Mouse (Mus musculus): ENCODE data around the gene Hrk. TPM values are rescaled to one million over a fixed set of nuclear protein-coding genes. Genes with fewer than 3 reads are reported as not detected.

The Hrk gene
- polyA plus RNA-seq, 1 experiment from 2014 or later, result not detected

DNA sequence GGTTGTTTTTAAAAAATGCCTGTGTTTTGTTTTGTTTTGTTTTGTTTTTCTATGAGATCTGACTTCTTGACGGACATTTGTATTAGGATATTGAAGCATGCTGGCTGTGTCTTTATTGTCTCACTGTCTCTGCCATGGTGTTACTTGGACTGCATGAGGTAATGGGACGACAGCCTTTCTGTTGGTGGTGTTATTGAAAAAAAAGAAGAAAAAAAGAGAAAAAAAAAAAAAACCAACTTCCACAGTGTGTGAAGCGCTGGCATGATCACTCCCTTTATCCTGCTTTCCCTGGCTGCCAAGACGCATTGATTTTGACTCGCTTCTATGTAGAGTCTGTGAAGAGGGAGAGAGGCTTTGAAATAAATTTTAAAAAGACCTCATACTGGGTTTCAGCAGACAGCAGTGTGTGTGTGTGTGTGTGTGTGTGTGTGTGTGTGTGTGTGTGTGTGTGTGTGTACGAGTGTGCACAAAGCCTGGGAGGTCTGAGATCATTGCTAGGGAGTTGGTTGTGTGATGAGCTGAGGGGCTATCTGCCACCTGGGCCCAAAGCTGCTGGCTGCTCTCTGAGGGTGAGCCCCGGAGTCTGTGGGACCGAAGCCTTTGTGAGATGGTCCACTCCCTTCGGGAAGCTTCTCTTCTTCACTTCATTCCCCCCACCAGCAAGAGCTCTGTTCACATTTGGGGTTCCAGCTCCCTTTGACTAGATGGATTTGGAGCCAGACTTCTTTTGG, 22.6 kb downstream of the Hrk start:
- no peaks in the 10 kb centered on the region; the same call in 1 of the 2 replicates for H3K27me3 ChIP-seq (ENCODE audit: control insufficient read depth, insufficient read depth, low read length)
- no peak for ATAC-seq (ENCODE audit: insufficient number of reproducible peaks, low FRiP score, low TSS enrichment, low read depth)
- 90% methylated on average over 9 of the region's 9 CpGs for WGBS

DNA sequence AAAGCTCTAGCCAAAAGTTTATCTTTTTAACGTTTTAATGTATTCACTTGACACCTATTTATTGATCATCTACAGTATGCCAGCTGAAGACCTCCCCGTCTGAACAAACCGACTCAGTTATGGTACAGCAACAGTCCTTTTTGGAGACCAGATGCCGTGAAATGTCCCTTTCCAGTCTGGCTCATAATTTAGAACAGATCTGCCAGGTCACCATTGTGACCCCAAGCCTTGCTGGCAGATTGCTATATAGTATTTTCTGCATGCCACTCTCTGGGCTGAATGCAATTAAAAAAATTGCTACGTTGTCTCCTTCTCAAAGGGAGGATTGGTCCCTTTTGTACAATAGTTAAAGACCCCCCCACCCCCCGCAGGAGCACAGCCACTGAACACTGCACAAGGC, 23.9 kb downstream of the Hrk start:
- Histone ChIP-seq H3K36me3 (ENCODE audit: control insufficient read depth, insufficient read depth, low read length) (no peaks in the 10 kb centered on the region), H3K27me3 (ENCODE audit: control insufficient read depth, insufficient read depth, low read length) (no peaks in the 10 kb centered on the region; the same call in 1 of the 2 replicates), H3K4me3 (ENCODE audit: low read depth, low read length) (no peak overlapping the region), H3K4me1 (ENCODE audit: control insufficient read depth, insufficient read depth, low read length) (0 out of 2 replicates have a peak, but pooled peaks cover 2% of the 10 kb centered on the region), H3K4me2 (ENCODE audit: low read depth, severe bottlenecking) (no peak overlapping the region), H3K27ac (replicated peaks; ENCODE audit: low read depth, low read length) (no peak overlapping the region), H3K9me3 (ENCODE audit: control insufficient read depth, low read length) (no peaks in the 10 kb centered on the region), H3K9ac (ENCODE audit: low read length) (no peak overlapping the region)
- WGBS, result 30% methylated on average over 6 of the region's 6 CpGs
- DNase-seq (ENCODE audit: low spot score) (peak; percentile 63), ATAC-seq (ENCODE audit: insufficient number of reproducible peaks, low FRiP score, low TSS enrichment, low read depth) (no peak)

More for the DNA sequence above, 22.6 kb downstream of the Hrk start:
- Histone ChIP-seq H3K36me3 (ENCODE audit: control insufficient read depth, insufficient read depth, low read length) (no peaks in the 10 kb centered on the region), H3K4me3 (ENCODE audit: low read depth, low read length) (no peak overlapping the region), H3K9ac (ENCODE audit: low read length) (no peak overlapping the region), H3K4me1 (ENCODE audit: control insufficient read depth, insufficient read depth, low read length) (no peaks in the 10 kb centered on the region), H3K27ac (replicated peaks; ENCODE audit: low read depth, low read length) (no peak overlapping the region), H3K4me2 (ENCODE audit: low read depth, severe bottlenecking) (no peak overlapping the region), H3K9me3 (ENCODE audit: control insufficient read depth, low read length) (no peaks in the 10 kb centered on the region)
- DNase-seq (ENCODE audit: low spot score), result no peak

DNA sequence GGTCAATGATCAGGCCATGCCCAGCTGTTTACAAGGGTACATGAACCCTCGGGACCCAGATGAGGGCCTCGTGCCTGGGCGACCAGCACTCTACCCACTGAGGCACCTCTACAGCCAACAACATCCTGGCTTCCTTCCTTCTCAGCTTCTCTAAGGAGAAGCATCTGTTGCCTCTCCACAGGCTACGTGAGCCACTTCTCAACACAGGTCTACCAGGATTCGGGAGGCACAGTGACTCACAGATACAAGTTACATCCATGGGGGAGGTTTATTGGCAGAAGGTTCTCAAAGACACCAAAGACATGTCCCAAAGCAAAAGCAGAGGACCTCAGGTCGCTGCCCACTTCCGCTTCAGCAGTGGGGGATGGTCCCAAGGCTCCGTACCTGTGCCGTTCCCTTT, 26.0 kb downstream of the Hrk start:
- no peaks in the 10 kb centered on the region for H3K36me3 ChIP-seq (ENCODE audit: control insufficient read depth, insufficient read depth, low read length)
- WGBS, result 74% methylated on average over 9 of the region's 9 CpGs
- no peak overlapping the region for H3K9ac ChIP-seq (ENCODE audit: low read length)
- ATAC-seq (ENCODE audit: insufficient number of reproducible peaks, low FRiP score, low TSS enrichment, low read depth) (no peak), DNase-seq (ENCODE audit: low spot score) (no peak)
- no peaks in the 10 kb centered on the region for H3K9me3 ChIP-seq (ENCODE audit: control insufficient read depth, low read length)
- 0 out of 2 replicates have a peak, but pooled peaks cover 2% of the 10 kb centered on the region for H3K4me1 ChIP-seq (ENCODE audit: control insufficient read depth, insufficient read depth, low read length)
- H3K4me2 ChIP-seq (ENCODE audit: low read depth, severe bottlenecking), result no peak overlapping the region
- H3K27ac ChIP-seq (replicated peaks; ENCODE audit: low read depth, low read length), result no peak overlapping the region
- H3K4me3 ChIP-seq (ENCODE audit: low read depth, low read length), result no peak overlapping the region
- no peaks in the 10 kb centered on the region; the same call in 1 of the 2 replicates for H3K27me3 ChIP-seq (ENCODE audit: control insufficient read depth, insufficient read depth, low read length)

DNA sequence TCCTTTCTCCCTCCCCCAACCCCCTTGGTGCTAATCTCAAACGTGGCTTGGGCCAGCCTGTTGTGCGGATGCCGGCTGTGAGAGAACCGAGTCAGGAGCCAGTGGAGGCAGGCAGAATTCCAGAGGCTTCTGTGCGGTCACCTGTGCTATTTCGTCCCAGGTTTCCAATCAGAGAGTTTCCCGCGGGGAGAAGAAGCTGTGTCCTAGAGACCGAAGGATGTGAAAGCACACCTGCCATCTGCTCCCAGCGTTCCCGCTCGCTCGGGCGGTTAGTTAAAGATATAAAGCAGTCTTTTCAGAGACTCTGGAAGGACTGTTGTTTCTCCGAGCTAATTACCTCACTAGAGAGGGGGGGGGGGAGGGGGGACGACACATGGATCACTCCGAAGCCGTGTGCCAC, 27.8 kb downstream of the Hrk start:
- Histone ChIP-seq H3K4me1 (ENCODE audit: control insufficient read depth, insufficient read depth, low read length) (0 out of 2 replicates have a peak, but pooled peaks cover 2% of the 10 kb centered on the region), H3K4me3 (ENCODE audit: low read depth, low read length) (no peak overlapping the region), H3K9ac (ENCODE audit: low read length) (no peak overlapping the region), H3K27ac (replicated peaks; ENCODE audit: low read depth, low read length) (no peak overlapping the region), H3K27me3 (ENCODE audit: control insufficient read depth, insufficient read depth, low read length) (no peaks in the 10 kb centered on the region; the same call in 1 of the 2 replicates), H3K9me3 (ENCODE audit: control insufficient read depth, low read length) (no peaks in the 10 kb centered on the region), H3K4me2 (ENCODE audit: low read depth, severe bottlenecking) (no peak overlapping the region), H3K36me3 (ENCODE audit: control insufficient read depth, insufficient read depth, low read length) (no peaks in the 10 kb centered on the region)
- 24% methylated on average over 18 of the region's 18 CpGs for WGBS
- DNase-seq (ENCODE audit: low spot score), result no peak
- ATAC-seq (ENCODE audit: insufficient number of reproducible peaks, low FRiP score, low TSS enrichment, low read depth), result no peak

DNA sequence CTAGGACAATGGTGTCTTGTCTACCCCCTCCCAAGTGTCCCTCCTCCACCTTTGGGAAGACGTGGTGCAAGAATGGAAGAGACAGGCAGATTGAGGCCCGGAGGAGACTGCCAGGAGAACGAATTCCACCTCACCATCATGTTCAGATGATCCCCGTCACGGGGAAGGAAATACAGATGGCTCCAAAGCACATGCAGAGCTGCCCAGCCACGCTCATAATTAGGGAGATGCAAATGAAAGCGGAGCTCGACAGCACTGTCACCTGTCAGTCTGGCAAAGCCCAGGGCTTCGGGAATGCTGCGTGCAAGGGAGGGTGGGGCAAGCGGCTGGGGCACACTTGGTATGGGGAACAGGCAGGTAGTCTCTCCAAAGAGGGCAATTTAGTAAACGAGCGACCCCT, 33.0 kb downstream of the Hrk start:
- ATAC-seq (ENCODE audit: insufficient number of reproducible peaks, low FRiP score, low TSS enrichment, low read depth) (no peak), DNase-seq (ENCODE audit: low spot score) (no peak)
- Histone ChIP-seq H3K9me3 (ENCODE audit: control insufficient read depth, low read length) (no peaks in the 10 kb centered on the region), H3K4me3 (ENCODE audit: low read depth, low read length) (no peak overlapping the region), H3K27me3 (ENCODE audit: control insufficient read depth, insufficient read depth, low read length) (no peaks in the 10 kb centered on the region), H3K36me3 (ENCODE audit: control insufficient read depth, insufficient read depth, low read length) (no peaks in the 10 kb centered on the region), H3K4me1 (ENCODE audit: control insufficient read depth, insufficient read depth, low read length) (no peaks in the 10 kb centered on the region), H3K27ac (replicated peaks; ENCODE audit: low read depth, low read length) (no peak overlapping the region), H3K4me2 (ENCODE audit: low read depth, severe bottlenecking) (no peak overlapping the region), H3K9ac (ENCODE audit: low read length) (no peak overlapping the region)
- 71% methylated on average over 13 of the region's 13 CpGs for WGBS

DNA sequence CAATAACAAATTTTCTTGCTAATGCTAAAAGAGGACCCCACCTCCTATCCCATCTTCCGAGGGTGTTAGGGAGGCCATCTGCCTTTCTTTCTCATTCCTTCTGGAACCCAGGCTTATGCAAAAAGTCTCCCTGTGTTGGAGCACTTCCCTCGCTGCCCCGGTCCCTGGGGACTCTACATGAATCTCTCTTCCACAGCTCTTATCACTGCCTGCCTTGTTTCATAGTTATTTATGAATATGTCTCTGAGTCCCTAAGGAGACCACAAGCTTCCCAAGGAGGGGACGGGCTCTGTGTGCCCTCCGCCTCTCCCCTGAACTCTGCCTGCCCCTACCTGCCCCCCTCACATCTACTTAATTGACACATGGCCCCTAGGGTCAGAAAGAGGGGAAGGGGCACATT, 35.2 kb downstream of the Hrk start:
- no peak for DNase-seq (ENCODE audit: low spot score)
- WGBS, result 70% methylated on average over 5 of the region's 5 CpGs
- no peaks in the 10 kb centered on the region for H3K27me3 ChIP-seq (ENCODE audit: control insufficient read depth, insufficient read depth, low read length)

DNA sequence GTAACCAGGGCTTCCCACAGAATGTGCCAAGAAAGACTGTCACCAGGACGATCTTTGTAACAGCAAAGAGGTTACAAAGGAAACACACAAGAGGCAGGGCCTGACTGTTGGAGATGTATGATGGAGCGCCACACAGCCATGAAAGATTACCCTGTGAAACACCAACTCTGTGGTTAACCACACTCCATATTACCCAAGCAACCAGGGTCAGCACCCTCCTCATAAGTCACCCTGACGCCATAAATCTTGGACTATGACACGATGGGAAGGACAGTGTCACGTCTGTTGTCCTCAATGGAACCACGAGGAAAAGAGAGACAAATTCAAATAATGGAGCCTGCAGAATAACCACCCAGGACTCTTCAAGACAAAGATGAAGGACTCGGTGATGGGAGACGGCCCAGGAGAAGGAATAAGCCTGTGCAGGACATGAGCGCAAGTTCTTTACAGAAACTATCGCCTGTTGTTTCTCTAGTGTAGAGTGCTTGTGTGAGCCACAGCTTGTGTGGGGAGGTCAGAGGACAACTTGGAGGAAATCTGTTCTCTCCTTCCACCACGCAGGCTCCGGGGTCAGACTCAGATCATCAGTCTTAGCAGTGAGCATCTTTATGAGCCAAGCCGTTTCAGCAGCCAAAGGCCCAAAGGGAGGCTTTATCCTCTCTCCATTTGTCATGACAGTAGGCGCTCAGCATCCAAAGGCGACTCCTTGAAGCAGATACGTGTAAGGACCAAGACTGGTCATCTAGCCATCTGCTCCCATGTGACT, 40.4 kb downstream of the Hrk start:
- 51% methylated on average over 16 of the region's 16 CpGs for WGBS

More for the DNA sequence above, 35.2 kb downstream of the Hrk start:
- Histone ChIP-seq H3K4me2 (ENCODE audit: low read depth, severe bottlenecking) (no peak overlapping the region), H3K4me1 (ENCODE audit: control insufficient read depth, insufficient read depth, low read length) (no peaks in the 10 kb centered on the region), H3K9me3 (ENCODE audit: control insufficient read depth, low read length) (no peaks in the 10 kb centered on the region), H3K27ac (replicated peaks; ENCODE audit: low read depth, low read length) (no peak overlapping the region), H3K36me3 (ENCODE audit: control insufficient read depth, insufficient read depth, low read length) (no peaks in the 10 kb centered on the region), H3K9ac (ENCODE audit: low read length) (no peak overlapping the region), H3K4me3 (ENCODE audit: low read depth, low read length) (no peak overlapping the region)
- no peak for ATAC-seq (ENCODE audit: insufficient number of reproducible peaks, low FRiP score, low TSS enrichment, low read depth)

DNA sequence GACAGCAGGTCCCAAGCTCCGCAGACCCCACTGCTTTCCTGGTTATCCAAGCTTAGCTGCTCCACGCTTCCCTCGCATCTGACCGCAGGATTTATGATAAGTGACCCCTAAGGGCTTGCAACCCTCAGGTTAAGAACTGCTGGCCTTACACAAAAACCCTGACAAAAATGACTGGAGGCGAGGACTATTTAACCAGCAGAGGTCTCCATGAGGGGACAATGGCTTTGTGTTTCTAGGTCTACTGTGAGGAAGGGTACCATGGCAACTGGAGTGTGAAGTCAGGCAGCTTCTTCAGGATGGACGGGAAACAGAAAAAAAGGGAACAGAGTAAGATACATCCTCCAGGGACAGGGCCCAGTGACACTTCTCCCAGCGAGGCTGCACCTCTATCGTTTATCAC, 41.4 kb downstream of the Hrk start:
- no peak overlapping the region for H3K4me3 ChIP-seq (ENCODE audit: low read depth, low read length)
- H3K9me3 ChIP-seq (ENCODE audit: control insufficient read depth, low read length), result no peaks in the 10 kb centered on the region
- no peak overlapping the region for H3K9ac ChIP-seq (ENCODE audit: low read length)
- no peaks in the 10 kb centered on the region for H3K36me3 ChIP-seq (ENCODE audit: control insufficient read depth, insufficient read depth, low read length)
- WGBS, result 80% methylated on average over 8 of the region's 8 CpGs
- H3K27me3 ChIP-seq (ENCODE audit: control insufficient read depth, insufficient read depth, low read length), result no peaks in the 10 kb centered on the region
- H3K4me2 ChIP-seq (ENCODE audit: low read depth, severe bottlenecking), result no peak overlapping the region
- H3K27ac ChIP-seq (replicated peaks; ENCODE audit: low read depth, low read length), result no peak overlapping the region
- peaks cover 3% of the 10 kb centered on the region; the same call in 1 of the 2 replicates for H3K4me1 ChIP-seq (ENCODE audit: control insufficient read depth, insufficient read depth, low read length)
- no peak for DNase-seq (ENCODE audit: low spot score)
- no peak for ATAC-seq (ENCODE audit: insufficient number of reproducible peaks, low FRiP score, low TSS enrichment, low read depth)

More for the DNA sequence above, 40.4 kb downstream of the Hrk start:
- H3K27me3 ChIP-seq (ENCODE audit: control insufficient read depth, insufficient read depth, low read length), result no peaks in the 10 kb centered on the region
- H3K4me3 ChIP-seq (ENCODE audit: low read depth, low read length), result no peak overlapping the region
- peaks cover 3% of the 10 kb centered on the region; the same call in 1 of the 2 replicates for H3K4me1 ChIP-seq (ENCODE audit: control insufficient read depth, insufficient read depth, low read length)
- H3K9ac ChIP-seq (ENCODE audit: low read length), result no peak overlapping the region
- no peak for ATAC-seq (ENCODE audit: insufficient number of reproducible peaks, low FRiP score, low TSS enrichment, low read depth)
- no peaks in the 10 kb centered on the region for H3K9me3 ChIP-seq (ENCODE audit: control insufficient read depth, low read length)
- H3K36me3 ChIP-seq (ENCODE audit: control insufficient read depth, insufficient read depth, low read length), result no peaks in the 10 kb centered on the region
- no peak for DNase-seq (ENCODE audit: low spot score)
- no peak overlapping the region for H3K27ac ChIP-seq (replicated peaks; ENCODE audit: low read depth, low read length)
- H3K4me2 ChIP-seq (ENCODE audit: low read depth, severe bottlenecking), result no peak overlapping the region

All from limb, embryonic 11.5 days (tissue).